Mouse (Mus musculus) CD8-positive naive resting alpha-beta T cell, adult 2 months (primary cell): ENCODE measurements around the gene Pdlim5.
"Not testable (repeated sequence)": the region's sequence is repeated elsewhere in the genome, so short reads cannot be mapped to it uniquely, and the experiment has no call there.

Experiments used
- DNase-seq, 2 experiments: peaks; one replicate each; pipeline ENCODE4 v3.0.0; 2022; ENCODE audit warnings: low read depth in 2 of 2, low spot score in 2 of 2

The Pdlim5 gene

GRCm38 (mm10) chr3:142191627-142192026 lies 203.9 kb downstream of the Pdlim5 start:
- not testable (repeated sequence) for DNase-seq
